Mouse (Mus musculus) retina, postnatal 7 days (tissue): ENCODE results near the gene Chka.

Experiments used
- DNase-seq: peaks from one replicate; pipeline ENCODE4 v3.0.0-alpha.2; 2012; ENCODE audit warnings: low read depth, low spot score

The Chka gene

GRCm38 (mm10) chr19:3846676-3847604 is 4.6 kb upstream of the Chka start:
- no peak for DNase-seq

- no peak for DNase-seq
Measured at GRCm38 (mm10) chr19:3847711-3848110, 3.9 kb upstream of the Chka start.

GRCm38 (mm10) chr19:3848207-3848808 is 3.3 kb upstream of the Chka start:
- DNase-seq, result no peak

- DNase-seq, result no peak
Measured at GRCm38 (mm10) chr19:3849251-3849650, 2.3 kb upstream of the Chka start.

- no peak for DNase-seq
Measured at GRCm38 (mm10) chr19:3850076-3850475, 1.5 kb upstream of the Chka start.

- DNase-seq, result no peak
Measured at GRCm38 (mm10) chr19:3850847-3851469, 615 bp upstream of the Chka start.

- DNase-seq, result no peak
Measured at GRCm38 (mm10) chr19:3851979-3852681, 557 bp downstream of the Chka start.

GRCm38 (mm10) chr19:3853121-3853520 is 1.5 kb downstream of the Chka start:
- no peak for DNase-seq

GRCm38 (mm10) chr19:3853891-3854290 is 2.3 kb downstream of the Chka start:
- DNase-seq, result no peak

- DNase-seq, result no peak
Measured at GRCm38 (mm10) chr19:3855091-3855490, 3.5 kb downstream of the Chka start.

- DNase-seq, result no peak
Measured at GRCm38 (mm10) chr19:3855601-3856000, 4.0 kb downstream of the Chka start.

GRCm38 (mm10) chr19:3857220-3857619 is 5.6 kb downstream of the Chka start:
- no peak for DNase-seq

- DNase-seq, result peak; percentile 32
Measured at GRCm38 (mm10) chr19:3862713-3863112, 11.1 kb downstream of the Chka start.

- DNase-seq, result no peak
Measured at GRCm38 (mm10) chr19:3864960-3865359, 13.4 kb downstream of the Chka start.

- no peak for DNase-seq
Measured at GRCm38 (mm10) chr19:3868290-3868689, 16.7 kb downstream of the Chka start.

- DNase-seq, result no peak
Measured at GRCm38 (mm10) chr19:3871468-3871867, 19.9 kb downstream of the Chka start.

- no peak for DNase-seq
Measured at GRCm38 (mm10) chr19:3872373-3872772, 20.8 kb downstream of the Chka start.

GRCm38 (mm10) chr19:3875045-3875444 is 23.5 kb downstream of the Chka start:
- DNase-seq, result no peak

GRCm38 (mm10) chr19:3880054-3880848 is 28.7 kb downstream of the Chka start:
- DNase-seq, result no peak

GRCm38 (mm10) chr19:3882214-3882613 is 30.6 kb downstream of the Chka start:
- DNase-seq, result no peak

- no peak for DNase-seq
Measured at GRCm38 (mm10) chr19:3884325-3884990, 32.9 kb downstream of the Chka start.
